Mouse (Mus musculus): ENCODE data around the gene Cfap126.

- TF ChIP-seq EP300 (IDR thresholded peaks at IDR 0.05; ENCODE audit: low read depth) (peak; percentile 79), CTCF (IDR thresholded peaks at IDR 0.05; ENCODE audit: low read depth) (no peak)
These were observed 10.7 kb downstream of the Cfap126 start for GRCm38 (mm10) chr1:171124398-171124797.

Data from liver, postnatal 0 days (tissue).